Mouse (Mus musculus): ENCODE results near the gene Krt1.

DNA sequence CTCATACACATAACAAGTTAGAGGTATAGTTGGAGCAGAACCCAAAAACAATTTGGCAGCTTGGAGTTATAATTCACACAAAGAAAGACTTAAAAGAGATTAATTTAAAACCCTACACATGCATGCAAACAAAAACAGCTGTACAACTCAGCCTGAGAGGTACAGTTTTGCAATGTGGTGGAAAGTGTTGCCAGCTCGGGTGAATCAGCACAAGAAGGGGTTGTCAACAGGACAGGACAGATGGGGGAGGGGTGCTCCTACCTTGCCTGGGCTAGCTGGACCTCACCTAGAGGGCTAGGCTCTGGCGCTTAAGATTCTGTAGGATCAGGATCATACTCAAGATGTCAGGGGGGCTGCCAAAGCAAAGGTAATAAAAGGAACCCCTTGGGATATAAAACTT lies 27.4 kb upstream of the Krt1 start:
- TF ChIP-seq CTCF (IDR thresholded peaks at IDR 0.05; ENCODE audit: borderline replicate concordance, insufficient read depth, low read depth, low read length) (no peak), POLR2A (IDR thresholded peaks at IDR 0.05; ENCODE audit: borderline replicate concordance, insufficient read depth, low read length) (no peak)
